Mouse (Mus musculus) E14TG2a.4 (cell line): ENCODE measurements around the gene Dnaaf2.

Experiments used
- CTCF ChIP-seq: conservative IDR thresholded peaks from 2 replicates; pipeline ENCODE4 v1.5.1; 2014; ENCODE audit warnings: low read length
- NANOG ChIP-seq: IDR thresholded peaks from 2 replicates; pipeline ENCODE4 v1.6.1; 2014; ENCODE audit warnings: borderline replicate concordance, low read length, mixed read lengths
- POU5F1 ChIP-seq: IDR thresholded peaks from 2 replicates; pipeline ENCODE4 v1.6.1; 2014; ENCODE audit warnings: low read length, borderline replicate concordance

GRCm38 (mm10) chr12:69207926-69208325 lies 9.7 kb upstream of the Dnaaf2 start:
- no peak for TF ChIP-seq CTCF
- TF ChIP-seq NANOG = no peak
- no peak for TF ChIP-seq POU5F1
